Mouse (Mus musculus) T-helper 2 cell (primary cell): ENCODE results near the gene Gng13.

ENCODE experiments used
- in situ Hi-C: fragments of 300-600 bp; cut with MboI, MseI; formaldehyde crosslinking; loops from one replicate; pipeline ENCODE4 v1.15.1; 2025; ENCODE audit warnings: high pct_unique_total_duplicates

The Gng13 gene

GRCm38 (mm10) chr17:25716711-25717637 lies at the start of gene Gng13:
TSS of gene Gng13 (plus strand) at chr17:25717171.
- in situ Hi-C loops, result loop anchor here (10.0 kb wide), 1 partner anchor 952 kb away; no protein-coding TSS in a partner anchor

- in situ Hi-C loops, result no loop called here
Measured at GRCm38 (mm10) chr17:25668481-25669055, 48.4 kb upstream of the Gng13 start.

DNA sequence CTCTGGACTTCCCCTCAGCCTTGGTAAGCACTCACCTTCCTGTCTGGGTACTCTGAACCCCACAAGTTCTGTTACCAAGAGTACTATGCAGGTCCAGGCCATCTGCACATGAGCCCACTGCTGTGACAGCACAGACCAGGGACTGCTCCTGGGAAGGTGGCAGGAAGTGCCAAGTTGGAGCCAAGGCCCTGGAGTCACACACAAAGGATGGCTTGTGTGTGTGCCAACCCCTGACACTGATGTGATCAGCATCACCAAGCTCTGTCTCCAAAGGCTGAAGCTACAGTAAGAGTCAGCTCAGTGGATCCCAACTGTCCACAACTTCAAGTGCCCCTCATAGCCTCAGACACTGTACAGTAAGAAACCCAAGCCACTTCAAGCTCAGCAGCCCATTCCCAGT lies 44.0 kb upstream of the Gng13 start:
- in situ Hi-C loops, result no loop called here

- in situ Hi-C loops, result no loop called here
Measured at GRCm38 (mm10) chr17:25677969-25678368, 39.0 kb upstream of the Gng13 start.

DNA sequence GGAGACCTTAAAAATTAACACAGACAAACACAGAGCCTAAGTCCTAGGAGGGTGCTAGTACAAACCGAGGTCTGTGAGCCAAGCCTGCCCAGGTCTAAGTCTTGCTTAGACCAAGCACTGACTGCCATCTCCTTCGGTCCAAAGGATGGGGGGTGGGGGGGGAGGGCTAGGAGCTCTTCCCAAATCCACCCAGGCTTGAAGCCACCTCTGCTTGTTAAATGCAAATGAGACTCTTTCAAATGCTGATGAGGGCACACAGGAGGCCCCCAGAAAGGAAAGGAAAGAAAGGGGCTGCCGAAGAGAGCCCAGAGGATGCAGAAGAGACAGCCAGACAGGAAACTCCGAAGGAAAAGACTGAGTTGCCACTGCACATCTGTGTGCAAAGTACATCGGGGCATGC lies 37.2 kb upstream of the Gng13 start:
- in situ Hi-C loops, result no loop called here

DNA sequence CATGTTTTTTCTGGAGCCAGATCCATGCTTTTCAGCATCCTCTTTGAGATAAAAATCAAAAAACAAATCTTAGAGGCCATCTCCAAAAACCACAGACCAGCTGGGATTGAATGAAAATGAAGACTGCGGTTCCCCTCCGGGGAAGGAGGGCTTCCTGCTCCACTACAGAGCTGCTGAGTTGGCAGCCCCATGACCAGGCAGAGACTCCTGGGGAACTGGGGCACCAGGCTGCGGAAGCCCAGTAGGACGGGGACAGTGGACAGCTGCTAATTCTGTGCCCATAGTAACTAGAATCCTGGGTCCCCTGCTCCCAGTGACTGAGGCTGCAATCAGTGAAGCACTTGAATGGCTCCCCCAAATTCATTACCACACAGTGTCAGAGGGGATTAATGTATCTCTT lies 35.3 kb upstream of the Gng13 start:
- in situ Hi-C loops, result no loop called here

- in situ Hi-C loops, result no loop called here
Measured at GRCm38 (mm10) chr17:25686323-25686722, 30.6 kb upstream of the Gng13 start.

DNA sequence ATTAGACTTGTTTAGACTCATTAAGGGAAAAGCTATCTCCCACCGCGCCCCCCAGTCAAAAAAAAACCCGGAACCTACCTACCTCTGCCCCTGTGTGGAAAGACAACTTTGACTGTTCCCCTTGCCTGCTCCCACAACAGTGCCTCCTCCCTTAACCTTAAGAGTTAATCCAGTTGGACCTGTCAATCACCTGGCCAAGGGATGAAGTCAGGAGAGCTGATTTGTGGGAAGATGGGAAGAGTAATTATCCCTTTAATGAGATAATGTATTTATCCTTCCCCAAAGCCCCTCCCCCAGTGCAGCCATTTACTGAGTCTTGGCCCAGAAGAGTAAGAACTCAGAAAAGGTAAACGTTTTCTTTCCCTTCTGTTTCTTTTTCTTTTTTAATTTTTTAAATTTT lies 28.0 kb upstream of the Gng13 start:
- in situ Hi-C loops, result no loop called here

- in situ Hi-C loops, result loop anchor here (5.0 kb wide), 4 partner anchors 74 to 304 kb away; no protein-coding TSS in a partner anchor
Measured at GRCm38 (mm10) chr17:25696263-25696662, 20.7 kb upstream of the Gng13 start.

DNA sequence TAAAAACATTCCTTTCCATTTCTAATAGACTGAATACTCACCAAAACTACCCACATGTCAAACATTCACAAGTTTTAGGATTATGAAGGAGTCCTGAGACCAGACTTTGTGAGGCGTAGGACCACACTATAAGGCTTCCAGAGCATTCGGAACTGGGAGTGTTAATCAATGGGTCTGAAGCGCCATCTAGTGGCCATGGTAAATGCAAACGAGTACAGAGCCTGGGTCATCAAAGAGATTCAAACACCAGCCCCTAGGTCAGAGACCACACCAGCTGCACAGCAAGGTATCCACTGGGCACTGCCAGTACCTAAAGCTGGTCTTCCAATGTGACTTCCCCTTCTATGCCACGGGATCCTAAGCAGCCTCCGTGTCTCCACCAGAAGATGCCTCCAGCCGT lies 18.5 kb upstream of the Gng13 start:
- in situ Hi-C loops, result loop anchor here (5.0 kb wide), 4 partner anchors 76 to 306 kb away; no protein-coding TSS in a partner anchor

DNA sequence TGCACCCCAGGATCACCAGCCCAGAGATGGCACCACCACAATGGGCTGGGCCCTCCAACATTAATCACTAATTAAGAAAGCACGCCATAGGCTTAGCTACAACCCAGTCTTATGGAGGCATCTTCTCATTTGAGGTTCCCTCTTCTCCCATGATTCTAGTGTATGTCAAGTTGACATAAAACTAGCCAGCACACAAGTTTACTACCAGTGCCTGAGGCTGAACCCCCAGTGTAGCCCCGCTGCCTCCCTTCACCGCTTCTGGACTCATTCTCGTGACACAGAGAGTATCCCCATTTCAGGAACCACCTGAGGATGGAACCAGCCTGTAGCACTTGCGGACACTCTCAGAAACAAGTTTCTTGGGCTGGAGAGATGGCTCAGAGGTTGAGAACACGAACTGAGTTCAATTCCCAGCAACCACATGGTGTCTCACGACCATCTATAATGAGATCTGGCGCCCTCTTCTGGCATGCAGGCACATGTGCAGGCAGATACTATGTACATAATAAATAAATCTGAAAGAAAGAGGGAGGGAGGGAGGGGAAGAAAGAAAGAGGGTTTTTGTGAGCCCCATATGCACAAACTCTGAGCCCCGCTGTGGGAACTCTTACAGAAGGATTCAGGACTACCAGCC lies 16.0 kb upstream of the Gng13 start:
- in situ Hi-C loops, result no loop called here

DNA sequence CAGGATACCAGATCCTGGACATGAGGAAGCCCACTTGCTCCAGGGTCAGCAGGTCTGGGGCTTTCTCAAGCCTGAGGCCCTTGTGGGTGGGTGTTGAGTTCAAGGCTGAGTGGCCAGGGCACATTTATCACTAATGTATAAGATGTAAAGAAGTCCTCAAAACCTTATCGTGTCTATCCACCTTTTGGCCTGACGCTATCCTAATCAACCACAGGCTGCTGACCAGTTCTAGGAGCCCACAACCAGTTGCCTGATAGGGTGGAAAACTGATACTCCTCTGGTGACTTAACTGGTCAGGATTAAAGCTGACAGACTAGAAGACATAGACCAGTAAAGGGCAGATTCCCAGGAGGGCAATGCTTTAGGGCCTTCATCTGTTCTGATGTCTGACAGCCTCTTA lies 7.0 kb upstream of the Gng13 start:
- in situ Hi-C loops, result loop anchor here (10.0 kb wide), 1 partner anchor 945 kb away; no protein-coding TSS in a partner anchor

DNA sequence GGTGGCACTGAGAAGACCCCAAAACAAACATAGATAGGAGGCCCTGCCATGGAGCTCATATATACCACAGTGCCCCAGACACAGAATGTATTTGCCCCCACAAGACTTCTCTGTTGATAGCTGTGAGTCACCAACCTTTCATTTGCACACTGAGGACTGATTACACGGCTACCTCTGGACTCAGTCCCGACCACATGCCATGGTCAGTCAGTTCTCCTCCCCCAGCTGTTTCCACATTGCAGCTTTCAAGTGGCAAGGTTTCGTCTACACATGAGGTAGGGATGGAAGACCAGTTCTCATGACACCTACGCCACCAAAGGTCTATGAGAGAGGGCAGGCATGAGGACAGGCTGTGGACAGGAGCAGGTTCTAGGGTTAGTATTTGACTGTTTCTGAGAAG lies 5.8 kb upstream of the Gng13 start:
- in situ Hi-C loops, result loop anchor here (10.0 kb wide), 1 partner anchor 946 kb away; no protein-coding TSS in a partner anchor

DNA sequence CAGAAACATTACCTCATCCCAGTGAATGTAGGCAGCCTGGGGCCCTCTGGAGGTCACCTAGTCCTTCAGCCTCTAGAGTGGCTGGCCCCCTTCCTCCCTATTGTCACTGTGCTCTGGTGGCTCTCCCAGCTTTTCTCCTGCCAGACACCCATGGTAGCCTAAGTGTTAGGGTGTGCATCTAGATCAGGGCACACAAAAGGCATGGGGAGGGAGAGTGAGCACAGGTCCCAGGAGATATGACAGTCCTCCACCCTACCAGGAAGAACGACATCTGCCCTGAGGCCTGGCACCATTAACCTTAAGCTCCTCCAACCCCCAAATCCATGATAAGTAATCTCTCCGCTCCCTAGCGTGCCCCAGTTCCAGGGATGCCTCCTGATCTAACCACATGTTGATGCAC lies 1.3 kb upstream of the Gng13 start:
- in situ Hi-C loops, result loop anchor here (10.0 kb wide), 1 partner anchor 951 kb away; no protein-coding TSS in a partner anchor

DNA sequence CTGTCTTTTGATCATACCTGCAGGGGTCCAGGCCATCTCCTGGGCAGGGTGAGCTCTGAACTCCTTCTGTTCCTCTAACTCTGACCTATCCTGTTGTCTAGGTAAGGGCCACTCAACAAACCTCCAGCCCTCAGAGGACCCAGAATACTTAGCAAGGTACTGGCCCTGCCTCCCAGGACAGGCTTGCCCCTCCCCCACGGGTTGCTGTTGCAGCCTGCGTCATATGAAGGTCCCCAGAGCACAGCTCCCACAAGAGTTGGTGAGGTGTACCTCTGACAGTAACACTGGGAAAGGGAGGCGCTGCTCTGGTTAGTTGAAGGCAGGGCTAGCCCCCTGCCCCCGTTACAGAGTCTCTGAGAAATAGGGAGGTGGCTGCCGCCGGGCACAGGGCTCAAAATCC lies 841 bp upstream of the Gng13 start:
- in situ Hi-C loops, result loop anchor here (10.0 kb wide), 1 partner anchor 951 kb away; no protein-coding TSS in a partner anchor

GRCm38 (mm10) chr17:25717691-25718090 lies 720 bp downstream of the Gng13 start:
- in situ Hi-C loops, result loop anchor here (10.0 kb wide), 1 partner anchor 953 kb away; no protein-coding TSS in a partner anchor

- in situ Hi-C loops, result no loop called here
Measured at GRCm38 (mm10) chr17:25721476-25721875, 4.5 kb downstream of the Gng13 start.

DNA sequence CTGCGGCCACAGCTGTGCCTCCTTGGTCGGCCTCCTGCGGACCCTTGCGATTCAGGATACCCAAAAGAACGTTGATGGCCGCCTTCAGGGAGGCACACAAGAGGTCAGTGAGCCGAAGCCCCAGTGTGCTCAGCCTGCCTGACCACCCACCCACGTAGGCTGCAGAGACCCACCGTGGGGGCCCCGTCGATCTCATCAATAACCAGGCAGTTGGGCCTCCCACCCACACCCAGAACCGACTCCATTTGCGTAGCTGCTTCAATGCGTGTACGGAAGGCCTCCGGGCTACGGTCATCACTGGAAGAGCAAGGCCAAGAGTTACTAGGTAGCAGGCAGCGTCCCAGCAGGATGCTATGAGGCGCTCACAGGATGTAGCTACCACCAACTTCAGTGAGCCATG lies 6.5 kb downstream of the Gng13 start:
- in situ Hi-C loops, result no loop called here

- in situ Hi-C loops, result no loop called here
Measured at GRCm38 (mm10) chr17:25723919-25724318, 6.9 kb downstream of the Gng13 start.

DNA sequence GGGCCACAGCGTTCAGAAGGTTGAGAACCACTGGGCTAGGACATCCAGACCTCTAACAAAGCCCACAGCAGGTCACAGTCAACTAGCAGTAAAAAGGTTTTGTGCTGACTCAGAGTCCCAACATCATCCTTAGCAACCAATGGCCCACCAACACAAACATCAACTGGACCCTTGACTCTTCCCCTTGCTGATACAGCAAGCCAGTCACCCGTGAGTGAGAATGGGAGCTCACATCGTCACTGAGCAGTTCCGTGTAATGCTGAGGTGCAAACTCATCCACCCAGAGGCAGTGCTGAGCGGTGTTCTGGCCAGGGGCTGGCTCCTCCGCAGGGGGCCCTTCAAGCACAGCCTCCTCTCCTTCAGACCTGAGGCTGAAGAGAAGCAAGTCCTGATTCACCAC lies 8.3 kb downstream of the Gng13 start:
- in situ Hi-C loops, result loop anchor here (5.0 kb wide), 1 partner anchor 197 kb away; no protein-coding TSS in a partner anchor

DNA sequence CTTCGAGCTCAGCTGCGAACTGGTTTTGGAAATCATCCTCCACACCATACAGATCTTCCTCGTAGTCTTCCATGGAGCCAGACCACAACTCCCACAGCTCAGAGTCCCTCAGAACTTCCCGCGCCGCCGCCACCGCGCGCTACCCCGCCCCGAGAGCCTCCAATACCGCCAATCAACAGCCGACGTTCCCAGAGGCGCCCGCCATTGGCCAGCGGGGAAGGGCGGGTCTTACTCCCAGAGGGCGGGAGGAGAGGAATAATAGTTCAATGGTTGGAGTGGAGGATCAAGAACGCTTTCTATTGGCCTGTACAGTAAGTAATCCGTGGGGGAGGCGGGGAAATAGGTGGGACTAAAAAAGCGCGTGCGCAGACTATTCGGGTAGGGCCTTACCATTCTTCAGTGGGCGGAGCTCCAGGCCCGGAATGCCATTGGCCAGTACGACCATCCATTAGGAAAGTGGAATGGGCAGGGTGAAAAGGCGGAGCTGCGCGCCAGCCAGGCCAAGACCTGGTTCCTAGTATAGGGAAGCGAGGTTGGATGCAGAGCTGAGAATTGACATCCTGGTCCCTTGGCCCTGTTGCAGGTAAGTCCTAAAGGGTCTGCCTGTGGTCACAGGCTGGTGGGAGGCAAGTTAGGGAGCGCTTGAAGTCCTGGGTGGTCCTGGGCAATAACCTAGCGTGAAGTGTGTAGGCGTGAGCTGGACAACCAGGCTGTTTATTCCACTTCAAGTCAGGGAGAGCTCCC lies 10.5 kb downstream of the Gng13 start, which contains the start of the genes Chtf18 and Rpusd1:
Gene Chtf18, minus strand, starts transcription at position 155 of the 744 bp plus-strand sequence.
Gene Rpusd1, plus strand, starts transcription at position 406 of the 744 bp plus-strand sequence.
- in situ Hi-C loops, result loop anchor here (5.0 kb wide), 1 partner anchor 195 kb away; no protein-coding TSS in a partner anchor
